Mouse (Mus musculus) CH12.LX (cell line): ENCODE measurements around the gene Cdc42. TPM values are rescaled to one million over a fixed set of nuclear protein-coding genes. Genes with fewer than 3 reads are reported as not detected.

Experiments used
- DNase-seq: peaks from one replicate; pipeline ENCODE4 v3.0.0-alpha.2; 2013; ENCODE audit errors: extremely low read depth
- H3K27ac ChIP-seq: 2 replicates; pipeline ENCODE4 v1.5.1; 2012; ENCODE audit warnings: low read depth, mild to moderate bottlenecking, control low read depth, moderate library complexity; ENCODE audit not compliant: insufficient read depth
- H3K27me3 ChIP-seq: replicated peaks from 2 replicates; pipeline ENCODE3; 2012; ENCODE audit warnings: inconsistent platforms
- H3K36me3 ChIP-seq, 2 experiments: replicated peaks in 1 of 2; 2 replicates each; pipeline versions ENCODE3 to v1.6.1; 2012; ENCODE audit warnings: inconsistent platforms in 1 of 2, low read length in 1 of 2, mild to moderate bottlenecking in 1 of 2, mixed read lengths in 1 of 2, moderate library complexity in 1 of 2; ENCODE audit not compliant: control insufficient read depth in 1 of 2, insufficient read depth in 1 of 2
- H3K4me1 ChIP-seq, 2 experiments: 2 replicates each; pipeline ENCODE4 v1.6.1; 2012; ENCODE audit warnings: inconsistent platforms in 1 of 2, moderate library complexity in 1 of 2; ENCODE audit not compliant: insufficient read depth in 2 of 2, control insufficient read depth in 1 of 2
- H3K4me2 ChIP-seq: 2 replicates; pipeline ENCODE4 v1.6.1; 2012; ENCODE audit warnings: low read depth, mild to moderate bottlenecking, control low read depth; ENCODE audit not compliant: poor library complexity, insufficient read depth, severe bottlenecking
- H3K4me3 ChIP-seq, 3 experiments: fragments of 150-350 bp in 1 of 3; sonication (generic) in 1 of 3; replicated peaks in 1 of 3; 2 replicates each; pipeline versions ENCODE3 to v1.5.1; 2011 to 2012; ENCODE audit warnings: low read depth in 2 of 3, low read length in 2 of 3, mild to moderate bottlenecking in 2 of 3, moderate library complexity in 2 of 3, control low read depth in 1 of 3, improper control_type of control experiment in 1 of 3, inconsistent platforms in 1 of 3, mixed read lengths in 1 of 3; ENCODE audit not compliant: poor library complexity in 1 of 3
- H3K79me2 ChIP-seq: replicated peaks from 2 replicates; pipeline ENCODE4 v1.6.1; 2012; ENCODE audit warnings: mild to moderate bottlenecking, moderate library complexity; ENCODE audit not compliant: control insufficient read depth, poor library complexity, insufficient read depth, severe bottlenecking; ENCODE audit errors: extremely low read depth
- H3K9ac ChIP-seq: 2 replicates; pipeline ENCODE4 v1.6.1; 2012; ENCODE audit warnings: low read depth, mild to moderate bottlenecking, control low read depth, moderate library complexity; ENCODE audit not compliant: insufficient read depth
- H3K9me3 ChIP-seq: replicated peaks from 2 replicates; pipeline ENCODE3; 2012; ENCODE audit warnings: low read length, inconsistent platforms, mixed read lengths
- BHLHE40 ChIP-seq: IDR thresholded peaks from 2 replicates; pipeline ENCODE4 v1.6.1; 2011; ENCODE audit warnings: mild to moderate bottlenecking, low read depth, low read length, improper control_type of control experiment
- CHD2 ChIP-seq: IDR thresholded peaks from 2 replicates; pipeline ENCODE4 v1.6.1; 2011; ENCODE audit warnings: low read length, improper control_type of control experiment
- CTCF ChIP-seq, 2 experiments: IDR thresholded peaks in 1 of 2; conservative IDR thresholded peaks in 1 of 2; 2 replicates each; pipeline ENCODE4 v1.5.1; 2011 to 2012; ENCODE audit warnings: low read depth in 2 of 2, low read length in 2 of 2, improper control_type of control experiment in 1 of 2, inconsistent platforms in 1 of 2, mild to moderate bottlenecking in 1 of 2, moderate library complexity in 1 of 2
- ELF1 ChIP-seq: IDR thresholded peaks from 2 replicates; pipeline ENCODE4 v1.6.1; 2014; ENCODE audit warnings: low read depth, mild to moderate bottlenecking, inconsistent platforms, low read length, improper control_type of control experiment
- EP300 ChIP-seq: IDR thresholded peaks from 2 replicates; pipeline ENCODE4 v1.6.1; 2011; ENCODE audit warnings: low read length, improper control_type of control experiment
- ETS1 ChIP-seq: conservative IDR thresholded peaks from 2 replicates; pipeline ENCODE4 v1.6.1; 2012; ENCODE audit warnings: low read depth, mild to moderate bottlenecking, inconsistent platforms, low read length, improper control_type of control experiment, moderate library complexity
- GABPA ChIP-seq: IDR thresholded peaks from 2 replicates; pipeline ENCODE4 v1.6.1; 2012; ENCODE audit warnings: low read depth, low read length, improper control_type of control experiment, inconsistent platforms; ENCODE audit not compliant: insufficient replicate concordance
- HCFC1 ChIP-seq: IDR thresholded peaks from 2 replicates; pipeline ENCODE4 v1.6.1; 2012; ENCODE audit warnings: low read depth, mild to moderate bottlenecking, inconsistent platforms, low read length, improper control_type of control experiment
- IRF4 ChIP-seq: IDR thresholded peaks from 2 replicates; pipeline ENCODE4 v1.6.1; 2014; ENCODE audit warnings: low read depth, mild to moderate bottlenecking, inconsistent platforms, low read length, improper control_type of control experiment
- JUND ChIP-seq: conservative IDR thresholded peaks from 2 replicates; pipeline ENCODE4 v1.6.1; 2011; ENCODE audit warnings: low read depth, low read length, improper control_type of control experiment
- KAT2A ChIP-seq: IDR thresholded peaks from 2 replicates; pipeline ENCODE4 v1.6.1; 2012; ENCODE audit warnings: low read length, improper control_type of control experiment, inconsistent platforms; ENCODE audit not compliant: insufficient replicate concordance
- MAFK ChIP-seq: IDR thresholded peaks from 2 replicates; pipeline ENCODE4 v1.6.1; 2011; ENCODE audit warnings: low read length, improper control_type of control experiment; ENCODE audit not compliant: insufficient replicate concordance
- MAX ChIP-seq: IDR thresholded peaks from 2 replicates; pipeline ENCODE4 v1.6.1; 2011; ENCODE audit warnings: low read length, improper control_type of control experiment
- MAZ ChIP-seq: IDR thresholded peaks from 2 replicates; pipeline ENCODE4 v1.6.1; 2012; ENCODE audit warnings: low read depth, mild to moderate bottlenecking, inconsistent platforms, low read length, improper control_type of control experiment, moderate library complexity
- MXI1 ChIP-seq: IDR thresholded peaks from 2 replicates; pipeline ENCODE4 v1.6.1; 2011; ENCODE audit warnings: mild to moderate bottlenecking, low read depth, low read length, improper control_type of control experiment
- MYC ChIP-seq: IDR thresholded peaks from 2 replicates; pipeline ENCODE4 v1.6.1; 2011; ENCODE audit warnings: low read depth, mild to moderate bottlenecking, improper control_type of control experiment, low read length
- NRF1 ChIP-seq: IDR thresholded peaks from 2 replicates; pipeline ENCODE4 v1.6.1; 2014; ENCODE audit warnings: low read depth, mild to moderate bottlenecking, inconsistent platforms, low read length, improper control_type of control experiment, moderate library complexity
- PAX5 ChIP-seq: IDR thresholded peaks from 2 replicates; pipeline ENCODE4 v1.6.1; 2012; ENCODE audit warnings: low read length, inconsistent platforms, mixed read lengths
- POLR2AphosphoS2 ChIP-seq: IDR thresholded peaks from 2 replicates; pipeline ENCODE4 v1.6.1; 2011; ENCODE audit warnings: low read depth, low read length, improper control_type of control experiment
- RAD21 ChIP-seq: IDR thresholded peaks from 2 replicates; pipeline ENCODE4 v1.6.1; 2011; ENCODE audit warnings: low read depth, mild to moderate bottlenecking, low read length, improper control_type of control experiment, moderate library complexity
- SIN3A ChIP-seq: IDR thresholded peaks from 2 replicates; pipeline ENCODE4 v1.6.1; 2012; ENCODE audit warnings: low read length, improper control_type of control experiment, inconsistent platforms
- SMC3 ChIP-seq: IDR thresholded peaks from 2 replicates; pipeline ENCODE4 v1.6.1; 2011; ENCODE audit warnings: low read depth, low read length, improper control_type of control experiment
- TBP ChIP-seq: conservative IDR thresholded peaks from 2 replicates; pipeline ENCODE4 v1.6.1; 2011; ENCODE audit warnings: low read depth, low read length, improper control_type of control experiment
- TCF12 ChIP-seq: IDR thresholded peaks from 2 replicates; pipeline ENCODE4 v1.6.1; 2014; ENCODE audit warnings: low read depth, mild to moderate bottlenecking, inconsistent platforms, low read length, improper control_type of control experiment
- USF1 ChIP-seq: IDR thresholded peaks from 2 replicates; pipeline ENCODE4 v1.6.1; 2014; ENCODE audit warnings: low read depth, mild to moderate bottlenecking, inconsistent platforms, low read length, improper control_type of control experiment
- ZC3H11A ChIP-seq: IDR thresholded peaks from 2 replicates; pipeline ENCODE4 v1.6.1; 2012; ENCODE audit warnings: low read depth, mild to moderate bottlenecking, inconsistent platforms, low read length, improper control_type of control experiment
- ZNF384 ChIP-seq: IDR thresholded peaks from 2 replicates; pipeline ENCODE4 v1.6.1; 2012; ENCODE audit warnings: low read depth, low read length, improper control_type of control experiment, inconsistent platforms
- dilution Hi-C: fragments of 300-500 bp; cut with MboI; formaldehyde crosslinking; loops from 2 replicates; pipeline ENCODE4 v1.14.3; 2020; ENCODE audit warnings: low sequenced_read_pairs; ENCODE audit not compliant: extremely low pct_unique_long_range_greater_than_20kb, extremely low pct_ligation_motif_present
- in situ Hi-C: fragments of 300-500 bp; cut with MboI; formaldehyde crosslinking; loops from 3 replicates; pipeline ENCODE4 v1.14.3; 2019; ENCODE audit warnings: low sequenced_read_pairs, low pct_ligation_motif_present, low pct_unique_long_range_greater_than_20kb, mixed read lengths
- polyA plus RNA-seq: library from polyadenylated mRNA; unstranded; fragments of >175 nt; gene quantifications from 2 replicates; pipeline ENCODE4 v1.2.1, GENCODE M21; 2012; ENCODE audit warnings: low read depth; ENCODE audit not compliant: insufficient read length
- total RNA-seq, 2 experiments: library from RNA; depleted of rRNA; stranded (reverse); fragments of 300-350 nt in 1 of 2; fragments of >200 nt in 1 of 2; gene quantifications; 2 replicates each; pipeline ENCODE4 v1.2.3; 2012 to 2014

The Cdc42 gene
- total and polyA plus RNA-seq, 3 experiments = 209 to 594 (median 378) TPM

- H3K9me3 ChIP-seq = peaks cover 8% of the 10 kb centered on the region
- no peak for DNase-seq
- in situ Hi-C loops = loop anchor here (10.0 kb wide), 1 partner anchor 386 kb away; the partner anchor contains the start of genes C1qa and C1qc
- H3K4me1 ChIP-seq = no peaks in the 10 kb centered on the region; a peak in 1 of 4 replicates
- no peaks in the 10 kb centered on the region for H3K79me2 ChIP-seq
- H3K9ac ChIP-seq = no peak overlapping the region
- no peak overlapping the region for H3K27ac ChIP-seq
- H3K4me2 ChIP-seq = no peak overlapping the region
- TF ChIP-seq NRF1 (no peak), MAX (no peak), TBP (no peak), EP300 (no peak), KAT2A (no peak), USF1 (no peak), MXI1 (no peak), GABPA (no peak), MYC (no peak), ETS1 (no peak), ELF1 (no peak), PAX5 (no peak), SIN3A (no peak), BHLHE40 (no peak), MAZ (no peak), POLR2AphosphoS2 (no peak), IRF4 (no peak), ZNF384 (no peak), RAD21 (no peak), ZC3H11A (no peak)
- dilution Hi-C loops = no loop called here
- H3K36me3 ChIP-seq = no peaks in the 10 kb centered on the region
- H3K4me3 ChIP-seq = no peak overlapping the region
- peaks cover 73% of the 10 kb centered on the region for H3K27me3 ChIP-seq
Observed at GRCm38 (mm10) chr4:137281273-137281672, 76.2 kb downstream of the Cdc42 start.

- DNase-seq = no peak
- Histone ChIP-seq H3K9me3 (peaks cover 8% of the 10 kb centered on the region), H3K9ac (no peak overlapping the region), H3K79me2 (no peaks in the 10 kb centered on the region), H3K4me3 (no peak overlapping the region), H3K4me2 (no peak overlapping the region), H3K36me3 (no peaks in the 10 kb centered on the region), H3K27me3 (peaks cover 72% of the 10 kb centered on the region), H3K27ac (no peak overlapping the region), H3K4me1 (no peaks in the 10 kb centered on the region; a peak in 1 of 4 replicates)
- in situ Hi-C loops (no loop called here), dilution Hi-C loops (no loop called here)
- TF ChIP-seq ZC3H11A (no peak), BHLHE40 (no peak), EP300 (no peak), TBP (no peak), ZNF384 (no peak), SMC3 (no peak), POLR2AphosphoS2 (no peak), CTCF (conservative IDR thresholded peaks at IDR 0.05 in 1 of 2, IDR thresholded peaks at IDR 0.05 in 1 of 2; ENCODE audit: low read depth in 2 of 2, low read length in 2 of 2) (no peak), HCFC1 (no peak), TCF12 (no peak), MAX (no peak), MAFK (no peak), CHD2 (no peak), JUND (no peak), SIN3A (no peak)
Observed at GRCm38 (mm10) chr4:137279346-137279745, 78.2 kb downstream of the Cdc42 start.
